Mouse (Mus musculus) forebrain, embryonic 16.5 days (tissue): ENCODE measurements around the gene Tbc1d32. TPM values are rescaled to one million over a fixed set of nuclear protein-coding genes. Genes with fewer than 3 reads are reported as not detected.

ENCODE experiments used
- ATAC-seq: fragments of 200-750 bp; cut with Nextera tagmentation; 2 replicates; pipeline ENCODE4 v1.8.0; 2017; ENCODE audit warnings: mild to moderate bottlenecking, moderate library complexity
- H3K27ac ChIP-seq: fragments of 300-500 bp; sonication (generic); 2 replicates; pipeline ENCODE4 v1.5.1; 2014; ENCODE audit warnings: low read length, control low read depth
- H3K27me3 ChIP-seq: fragments of 300-500 bp; sonication (generic); replicated peaks from 2 replicates; pipeline ENCODE4 v1.6.1; 2014; ENCODE audit warnings: low read length; ENCODE audit not compliant: control insufficient read depth, insufficient read depth
- H3K36me3 ChIP-seq: fragments of 300-500 bp; sonication (generic); 2 replicates; pipeline ENCODE4 v1.6.1; 2014; ENCODE audit not compliant: control insufficient read depth, insufficient read depth
- H3K4me1 ChIP-seq: fragments of 300-500 bp; sonication (generic); replicated peaks from 2 replicates; pipeline ENCODE4 v1.6.1; 2014; ENCODE audit warnings: low read length; ENCODE audit not compliant: control insufficient read depth, insufficient read depth
- H3K4me2 ChIP-seq: fragments of 300-500 bp; sonication (generic); 2 replicates; pipeline ENCODE4 v1.6.1; 2014; ENCODE audit warnings: mild to moderate bottlenecking, low read length, control low read depth
- H3K4me3 ChIP-seq: fragments of 300-500 bp; sonication (generic); replicated peaks from 2 replicates; pipeline ENCODE4 v1.5.1; 2014; ENCODE audit warnings: mild to moderate bottlenecking, low read length, control low read depth
- H3K9ac ChIP-seq: fragments of 300-500 bp; sonication (generic); replicated peaks from 2 replicates; pipeline ENCODE4 v1.6.1; 2014; ENCODE audit warnings: low read depth, low read length, control low read depth
- H3K9me3 ChIP-seq: fragments of 300-500 bp; sonication (generic); 2 replicates; pipeline ENCODE4 v1.6.1; 2016; ENCODE audit warnings: low read length; ENCODE audit not compliant: control insufficient read depth
- WGBS: fragments of 180-500 bp; shearing (Covaris S2); extraction: QIAGEN DNeasy Blood & Tissue Kit; methylation state at CpG from one replicate; pipeline ENCODE4 v1.1.7; 2014; 5-methylcytosine and 5-hydroxymethylcytosine counted together
- polyA plus RNA-seq: library from polyadenylated mRNA; unstranded; fragments of >200 nt; fragmentation: Nextera tagmentation; extraction: Ambion mirVana; gene quantifications from 2 replicates; pipeline ENCODE4 v1.2.1, GENCODE M21; 2015

The Tbc1d32 gene
- 3.7 and 3.8 TPM in 2 replicates for polyA plus RNA-seq

GRCm38 (mm10) chr10:56228568-56229209 lies at the start of gene Tbc1d32:
TSS of gene Tbc1d32 (minus strand) at chr10:56228689.
- H3K4me2 ChIP-seq, result peak within 1 kb of the TSS; percentile 71
- H3K4me3 ChIP-seq, result peak within 1 kb of the TSS; percentile 70
- H3K4me1 ChIP-seq, result peaks cover 7% of the 10 kb centered on the region
- ATAC-seq, result peak; percentile 98
- peak within 1 kb of the TSS; percentile 94 for H3K27ac ChIP-seq
- WGBS, result 4% methylated on average over 42 of the region's 42 CpGs
- no peaks in the 10 kb centered on the region for H3K9me3 ChIP-seq
- H3K9ac ChIP-seq, result peak within 1 kb of the TSS; percentile 73
- no peaks in the 10 kb centered on the region for H3K27me3 ChIP-seq
- H3K36me3 ChIP-seq, result no peaks in the 10 kb centered on the region

- H3K4me1 ChIP-seq, result peaks cover 7% of the 10 kb centered on the region
- peak overlapping the region; percentile 73 for H3K9ac ChIP-seq
- no peak overlapping the region for H3K27ac ChIP-seq
- peak overlapping the region; percentile 71 for H3K4me2 ChIP-seq
- H3K27me3 ChIP-seq, result no peaks in the 10 kb centered on the region
- 69% methylated on average over 8 of the region's 8 CpGs for WGBS
- H3K4me3 ChIP-seq, result peak overlapping the region; percentile 70
- no peaks in the 10 kb centered on the region for H3K9me3 ChIP-seq
- no peaks in the 10 kb centered on the region for H3K36me3 ChIP-seq
- no peak; the same call in 1 of the 2 replicates for ATAC-seq
These were observed 666 bp downstream of the Tbc1d32 start for GRCm38 (mm10) chr10:56227771-56228275.

- no peak overlapping the region for H3K4me3 ChIP-seq
- no peaks in the 10 kb centered on the region for H3K4me1 ChIP-seq
- no peaks in the 10 kb centered on the region for H3K27me3 ChIP-seq
- no peaks in the 10 kb centered on the region for H3K9me3 ChIP-seq
- H3K36me3 ChIP-seq, result no peaks in the 10 kb centered on the region
- no peak for ATAC-seq
- no peak overlapping the region for H3K4me2 ChIP-seq
- WGBS, result 90% methylated on average over 3 of the region's 3 CpGs
- H3K27ac ChIP-seq, result no peak overlapping the region
- H3K9ac ChIP-seq, result no peak overlapping the region
These were observed 12.7 kb downstream of the Tbc1d32 start for GRCm38 (mm10) chr10:56215797-56216196.

- Histone ChIP-seq H3K4me1 (no peaks in the 10 kb centered on the region), H3K4me3 (no peak overlapping the region), H3K27me3 (no peaks in the 10 kb centered on the region), H3K36me3 (no peaks in the 10 kb centered on the region), H3K9me3 (no peaks in the 10 kb centered on the region), H3K4me2 (no peak overlapping the region), H3K9ac (no peak overlapping the region), H3K27ac (no peak overlapping the region)
- ATAC-seq, result no peak
- WGBS, result 86% methylated on average over 1 of the region's 1 CpGs
These were observed 18.1 kb downstream of the Tbc1d32 start for GRCm38 (mm10) chr10:56210343-56210742.

GRCm38 (mm10) chr10:56206802-56207404 lies 21.6 kb downstream of the Tbc1d32 start:
- ATAC-seq, result no peak
- H3K27ac ChIP-seq, result no peak overlapping the region
- H3K4me2 ChIP-seq, result no peak overlapping the region
- 91% methylated on average over 8 of the region's 8 CpGs for WGBS
- H3K27me3 ChIP-seq, result no peaks in the 10 kb centered on the region
- H3K9ac ChIP-seq, result no peak overlapping the region
- no peak overlapping the region for H3K4me3 ChIP-seq
- H3K4me1 ChIP-seq, result no peaks in the 10 kb centered on the region
- no peaks in the 10 kb centered on the region for H3K36me3 ChIP-seq
- no peaks in the 10 kb centered on the region for H3K9me3 ChIP-seq

GRCm38 (mm10) chr10:56204348-56204747 lies 24.1 kb downstream of the Tbc1d32 start:
- no peaks in the 10 kb centered on the region for H3K4me1 ChIP-seq
- no peaks in the 10 kb centered on the region for H3K27me3 ChIP-seq
- H3K9ac ChIP-seq, result no peak overlapping the region
- ATAC-seq, result 0 out of 2 replicates have a peak, but pooled peaks have one; percentile 38
- 53% methylated on average over 2 of the region's 2 CpGs for WGBS
- H3K36me3 ChIP-seq, result no peaks in the 10 kb centered on the region
- no peak overlapping the region for H3K27ac ChIP-seq
- no peak overlapping the region for H3K4me3 ChIP-seq
- H3K4me2 ChIP-seq, result no peak overlapping the region
- H3K9me3 ChIP-seq, result no peaks in the 10 kb centered on the region

GRCm38 (mm10) chr10:56199902-56200301 lies 28.6 kb downstream of the Tbc1d32 start:
- Histone ChIP-seq H3K27ac (no peak overlapping the region), H3K4me3 (no peak overlapping the region), H3K27me3 (no peaks in the 10 kb centered on the region), H3K4me2 (no peak overlapping the region), H3K4me1 (no peaks in the 10 kb centered on the region), H3K9me3 (no peaks in the 10 kb centered on the region), H3K9ac (no peak overlapping the region), H3K36me3 (no peaks in the 10 kb centered on the region)
- no peak for ATAC-seq

- WGBS, result 70% methylated on average over 3 of the region's 3 CpGs
These were observed 29.8 kb downstream of the Tbc1d32 start for GRCm38 (mm10) chr10:56198691-56199090.

GRCm38 (mm10) chr10:56194310-56194709 lies 34.2 kb downstream of the Tbc1d32 start:
- 61% methylated on average over 7 of the region's 7 CpGs for whole genome bisulfite sequencing
- no peaks in the 10 kb centered on the region for H3K9me3 ChIP-seq
- no peak overlapping the region for H3K9ac ChIP-seq
- no peak for ATAC-seq
- no peak overlapping the region for H3K4me3 ChIP-seq
- H3K4me1 ChIP-seq, result no peaks in the 10 kb centered on the region
- H3K36me3 ChIP-seq, result no peaks in the 10 kb centered on the region
- H3K27ac ChIP-seq, result no peak overlapping the region
- H3K27me3 ChIP-seq, result no peaks in the 10 kb centered on the region
- H3K4me2 ChIP-seq, result no peak overlapping the region

More at GRCm38 (mm10) chr10:56198691-56199090, 29.8 kb downstream of the Tbc1d32 start:
- Histone ChIP-seq H3K4me3 (no peak overlapping the region), H3K9me3 (no peaks in the 10 kb centered on the region), H3K27me3 (no peaks in the 10 kb centered on the region), H3K27ac (no peak overlapping the region), H3K4me1 (no peaks in the 10 kb centered on the region), H3K9ac (no peak overlapping the region), H3K4me2 (no peak overlapping the region), H3K36me3 (no peaks in the 10 kb centered on the region)
- ATAC-seq, result no peak
